Mouse (Mus musculus) ES-E14 (cell line): Measurements from ENCODE around the gene Ppm1g.

Experiments
- CHD2 ChIP-seq: IDR thresholded peaks from 2 replicates; pipeline ENCODE4 v1.6.1; 2014; ENCODE audit warnings: mild to moderate bottlenecking, low read depth, low read length, inconsistent platforms
- HCFC1 ChIP-seq: IDR thresholded peaks from 2 replicates; pipeline ENCODE4 v1.6.1; 2012; ENCODE audit warnings: low read length, inconsistent platforms, borderline replicate concordance; ENCODE audit not compliant: insufficient read depth
- MAFK ChIP-seq: IDR thresholded peaks from 2 replicates; pipeline ENCODE4 v1.6.1; 2014; ENCODE audit warnings: mild to moderate bottlenecking, low read depth, low read length, inconsistent platforms; ENCODE audit not compliant: insufficient read depth
- ZC3H11A ChIP-seq: IDR thresholded peaks from 2 replicates; pipeline ENCODE4 v1.6.1; 2012; ENCODE audit warnings: low read depth, mild to moderate bottlenecking, inconsistent platforms, low read length, borderline replicate concordance
- ZNF384 ChIP-seq: IDR thresholded peaks from 2 replicates; pipeline ENCODE4 v1.6.1; 2012; ENCODE audit warnings: low read depth, low read length, inconsistent platforms

DNA sequence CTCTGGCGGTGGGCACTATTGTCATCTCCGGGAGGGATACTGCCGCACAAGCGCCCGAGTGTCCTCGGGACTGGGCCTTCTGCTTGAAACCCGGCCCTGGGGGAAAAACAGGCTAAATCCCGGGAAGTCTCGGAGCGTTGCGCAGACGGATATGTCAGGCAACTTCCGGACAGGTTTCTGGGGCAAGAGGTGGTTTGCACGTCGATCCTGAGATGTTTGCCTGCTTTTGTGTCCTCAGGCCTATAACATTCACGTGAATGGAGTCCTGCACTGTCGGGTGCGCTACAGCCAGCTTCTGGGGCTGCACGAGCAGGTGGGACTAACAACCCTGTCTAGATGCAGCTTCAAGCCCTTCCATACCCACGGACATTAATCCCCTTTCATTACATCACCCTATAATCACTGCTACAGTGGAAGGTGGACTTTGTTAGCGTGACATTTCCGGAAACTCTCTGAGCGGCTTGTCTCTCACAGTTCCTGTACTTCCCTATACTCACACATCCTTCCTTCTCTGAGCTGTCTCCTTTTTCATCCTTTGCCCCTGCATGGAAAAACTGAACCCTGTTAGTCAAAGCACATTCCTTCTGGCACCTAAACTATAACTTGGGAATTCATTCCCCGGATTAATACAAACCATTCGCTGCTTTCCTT is 26.7 kb downstream of the Ppm1g start:
- TF ChIP-seq MAFK = no peak
- no peak for TF ChIP-seq CHD2
- no peak for TF ChIP-seq HCFC1
- no peak for TF ChIP-seq ZC3H11A
- TF ChIP-seq ZNF384 = no peak
